Mouse (Mus musculus): ENCODE measurements around the gene Samd9l. TPM values are rescaled to one million over a fixed set of nuclear protein-coding genes. Genes with fewer than 3 reads are reported as not detected.
"Not testable (repeated sequence)": the region's sequence is repeated elsewhere in the genome, so short reads cannot be mapped to it uniquely, and the experiment has no call there.

Gene Samd9l
- 1 to 10 TPM; 2.9 to 4.9 TPM for total RNA-seq (2021)
- long read RNA-seq, experiment 1, full-length matches to known transcripts = 7 of 7 reads
- long read RNA-seq, experiment 1, partial matches to known transcripts = 0 of 7 reads
- long read RNA-seq, experiment 1, other reads (novel, unspliced or antisense) = 0 of 7 reads
- long read RNA-seq, experiment 2, full-length matches to known transcripts = 2 of 2 reads
- long read RNA-seq, experiment 2, partial matches to known transcripts = 0 of 2 reads
- long read RNA-seq, experiment 2, other reads (novel, unspliced or antisense) = 0 of 2 reads

- DNase-seq (ENCODE audit: low spot score) = peak; percentile 81
Measured at GRCm38 (mm10) chr6:3399340-3400068, at the start of gene Samd9l. Gene Samd9l (minus strand): TSS chr6:3399572.

- peak; percentile 58 for DNase-seq (ENCODE audit: low spot score)
Measured at GRCm38 (mm10) chr6:3447404-3447803, 48.0 kb upstream of the Samd9l start.

GRCm38 (mm10) chr6:3443905-3444304 lies 44.5 kb upstream of the Samd9l start:
- no peak for DNase-seq (ENCODE audit: low spot score)

DNA sequence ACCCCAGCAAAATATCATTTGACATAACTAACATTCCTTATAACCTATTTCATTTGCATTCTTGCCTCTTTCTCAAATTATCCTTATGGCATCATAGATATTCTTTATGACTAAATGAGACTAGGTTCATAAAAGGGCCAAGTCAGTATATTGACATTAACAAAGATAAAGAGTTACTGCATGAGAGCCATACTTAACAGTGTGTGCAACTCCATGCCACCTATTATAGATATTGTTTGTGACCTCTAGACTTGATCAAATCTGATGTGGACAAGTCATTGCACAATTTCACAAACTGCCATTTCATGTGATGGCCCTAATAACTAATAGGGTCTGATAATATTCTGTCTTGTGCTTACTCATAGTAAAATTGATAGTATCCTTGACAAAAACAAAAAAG lies 36.7 kb upstream of the Samd9l start:
- DNase-seq (ENCODE audit: low spot score) = no peak

DNA sequence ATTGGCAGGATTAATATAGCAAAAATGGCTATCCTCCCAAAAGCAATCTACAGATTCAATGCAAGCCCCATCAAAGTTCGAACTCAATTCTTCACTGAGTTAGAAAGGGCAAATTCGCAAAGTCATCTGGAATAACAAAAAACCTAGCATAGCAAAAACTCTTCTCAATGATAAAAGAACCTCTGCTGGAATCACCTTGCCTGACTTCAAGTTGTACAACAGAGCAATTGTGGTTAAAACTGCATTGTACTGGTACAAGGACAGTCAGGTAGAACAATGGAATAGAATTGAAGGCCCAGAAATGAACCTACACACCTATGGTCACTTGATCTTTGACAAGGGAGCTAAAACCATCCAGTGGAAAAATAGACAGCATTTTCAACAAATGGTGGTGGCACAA lies 31.6 kb upstream of the Samd9l start:
- not testable (repeated sequence) for DNase-seq (ENCODE audit: low spot score)

DNA sequence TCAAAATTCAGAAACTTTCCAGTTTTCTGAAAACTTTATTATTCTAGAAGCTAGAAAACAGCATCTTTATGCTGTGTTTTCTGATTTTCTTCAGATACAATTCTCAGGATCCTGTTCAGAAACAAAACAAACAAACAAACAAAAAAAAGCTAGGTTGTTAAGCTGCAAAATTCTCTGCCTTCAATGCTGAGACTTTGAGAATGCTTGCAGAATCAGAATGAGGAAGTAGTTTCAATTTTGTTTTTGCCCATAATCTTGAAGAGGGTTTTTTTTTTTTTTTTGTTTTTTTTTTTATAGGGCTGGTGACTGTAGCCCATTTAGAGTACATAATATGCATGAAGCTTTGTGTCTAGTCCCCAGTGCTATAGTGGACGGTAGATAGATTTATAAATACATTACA lies 27.7 kb upstream of the Samd9l start:
- DNase-seq (ENCODE audit: low spot score) = no peak

DNA sequence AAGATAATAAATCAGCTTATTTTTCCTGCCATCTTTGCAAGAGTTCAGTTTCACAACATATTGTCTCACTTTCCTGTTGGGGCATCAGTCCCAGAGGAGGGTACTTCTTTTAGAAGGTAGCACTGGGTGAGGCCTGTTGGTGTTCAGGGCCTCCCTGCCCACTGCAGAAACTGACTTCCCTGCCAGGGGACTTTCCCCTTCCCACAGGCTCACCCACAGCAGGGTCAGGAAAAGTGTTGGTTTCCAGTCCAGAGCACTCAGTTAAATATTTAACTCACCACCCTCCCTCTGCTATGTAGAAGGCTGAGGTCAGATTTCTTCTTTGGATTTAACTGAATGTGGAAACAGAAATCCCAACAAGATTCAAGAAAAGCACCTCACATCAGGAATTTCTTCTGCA lies 26.0 kb upstream of the Samd9l start:
- not testable (repeated sequence) for DNase-seq (ENCODE audit: low spot score)

- DNase-seq (ENCODE audit: low spot score) = peak; percentile 24
Measured at GRCm38 (mm10) chr6:3424613-3425277, 25.4 kb upstream of the Samd9l start.

DNA sequence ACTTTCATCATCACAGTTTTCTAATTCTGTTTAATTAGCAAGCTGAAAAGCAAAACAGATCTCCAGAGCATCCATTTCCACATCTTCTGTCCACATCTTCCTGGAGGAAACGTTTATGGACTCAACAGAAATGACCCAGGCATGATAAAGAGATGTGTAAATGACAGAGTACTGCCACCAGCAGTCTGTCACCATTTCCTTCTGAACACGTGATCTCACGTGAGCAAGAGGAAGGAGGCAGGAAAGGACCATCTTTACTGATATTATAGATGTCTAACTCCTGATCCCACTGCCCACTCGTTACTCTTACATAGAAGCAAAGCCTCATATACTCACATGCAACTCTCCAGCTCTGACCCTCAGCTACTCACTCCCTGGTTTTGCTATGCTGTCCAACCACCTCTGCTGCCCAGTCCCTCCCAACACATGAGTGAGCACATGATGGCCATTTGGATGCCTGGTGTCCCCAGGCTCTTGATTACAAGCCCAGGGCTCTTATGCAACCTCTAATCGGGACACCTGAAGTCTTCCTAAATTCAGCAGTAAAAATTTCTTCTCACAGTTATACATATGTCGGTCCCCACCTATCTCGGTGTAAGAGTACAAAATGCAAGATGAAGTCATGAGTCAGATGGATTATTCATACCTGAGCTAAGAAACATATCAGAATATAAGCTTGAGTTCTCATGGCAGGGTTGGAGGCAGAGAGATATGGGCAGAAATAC lies 2.0 kb downstream of the Samd9l start:
- not testable (repeated sequence) for DNase-seq (ENCODE audit: low spot score)

- DNase-seq (ENCODE audit: low spot score) = not testable (repeated sequence)
Measured at GRCm38 (mm10) chr6:3395921-3396611, 3.3 kb downstream of the Samd9l start.

- DNase-seq (ENCODE audit: low spot score) = no peak
Measured at GRCm38 (mm10) chr6:3389995-3390394, 9.4 kb downstream of the Samd9l start.

DNA sequence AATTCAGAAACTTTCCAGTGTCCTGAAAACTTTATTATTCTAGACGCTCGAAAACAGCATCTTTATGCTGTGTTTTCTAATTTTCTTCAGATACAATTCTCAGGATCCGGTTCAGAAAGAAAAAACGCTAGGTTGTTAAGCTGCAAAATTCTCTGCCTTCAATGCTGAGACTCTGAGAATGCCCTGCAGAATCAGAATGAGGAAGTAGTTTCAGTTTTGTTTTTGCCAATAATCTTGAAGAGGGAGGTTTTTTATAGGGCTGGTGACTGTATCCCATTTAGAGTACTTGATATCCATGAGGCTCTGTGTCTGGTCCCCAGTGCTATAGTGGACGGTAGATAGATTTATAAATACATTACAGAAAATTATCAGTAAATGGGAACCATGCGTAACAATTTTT lies 12.8 kb downstream of the Samd9l start:
- no peak for DNase-seq (ENCODE audit: low spot score)

GRCm38 (mm10) chr6:3384816-3385215 lies 14.6 kb downstream of the Samd9l start:
- DNase-seq (ENCODE audit: low spot score) = not testable (repeated sequence)

DNA sequence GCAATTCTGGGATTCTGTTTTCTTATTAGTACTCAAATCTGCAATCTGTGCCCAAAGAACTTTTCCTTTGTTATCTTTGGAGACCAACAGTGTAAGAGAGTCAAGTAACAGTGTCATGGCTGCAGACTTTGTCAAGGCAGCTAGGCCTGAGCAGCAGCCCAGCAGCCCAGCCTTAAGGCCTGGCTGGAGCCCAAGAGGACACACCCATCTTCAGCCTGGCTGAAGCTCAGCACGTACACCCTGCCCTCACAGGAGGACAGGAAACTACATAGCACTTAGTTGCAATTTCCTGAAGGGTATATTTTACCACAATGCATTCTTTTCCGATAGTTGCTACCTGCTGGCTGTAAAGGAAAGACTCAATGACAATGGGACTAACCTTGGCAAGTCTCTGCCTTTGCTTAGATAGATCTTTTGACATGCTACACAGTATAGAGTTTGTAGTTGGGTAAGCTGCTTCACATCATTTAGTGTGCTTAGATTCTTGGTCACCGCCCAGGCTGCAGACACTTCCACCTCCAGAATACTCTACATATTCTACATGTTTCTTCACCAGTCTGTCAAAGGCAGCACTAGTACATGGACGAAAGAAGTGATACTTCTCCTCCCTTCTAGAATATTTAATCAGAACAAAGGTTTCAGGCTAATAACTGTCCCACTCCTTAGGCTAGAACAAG lies 15.1 kb downstream of the Samd9l start:
- not testable (repeated sequence) for DNase-seq (ENCODE audit: low spot score)

DNA sequence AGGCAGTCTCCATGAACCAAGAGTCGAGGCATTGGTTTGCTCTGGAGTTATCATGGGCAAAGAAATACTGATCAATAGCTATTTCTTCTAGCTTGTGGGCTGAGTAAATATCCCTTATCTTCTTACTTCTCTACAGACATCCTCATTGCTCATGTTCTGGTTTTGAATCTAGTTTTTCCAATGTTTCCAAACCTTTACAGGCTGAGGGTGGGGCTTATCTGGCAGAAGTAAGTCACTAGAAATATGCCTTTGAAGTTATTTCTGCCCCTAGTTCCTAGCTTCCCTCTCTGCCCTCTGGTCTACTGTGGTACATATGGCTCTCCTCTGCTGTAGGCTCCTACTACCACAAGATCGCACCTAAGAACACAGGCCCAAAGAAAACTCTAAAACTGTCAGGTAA lies 20.2 kb downstream of the Samd9l start:
- no peak for DNase-seq (ENCODE audit: low spot score)

GRCm38 (mm10) chr6:3376687-3377086 lies 22.7 kb downstream of the Samd9l start:
- no peak for DNase-seq (ENCODE audit: low spot score)

- DNase-seq (ENCODE audit: low spot score) = no peak
Measured at GRCm38 (mm10) chr6:3369527-3369926, 29.8 kb downstream of the Samd9l start.

- DNase-seq (ENCODE audit: low spot score) = not testable (repeated sequence)
Measured at GRCm38 (mm10) chr6:3365609-3366008, 33.8 kb downstream of the Samd9l start.

DNA sequence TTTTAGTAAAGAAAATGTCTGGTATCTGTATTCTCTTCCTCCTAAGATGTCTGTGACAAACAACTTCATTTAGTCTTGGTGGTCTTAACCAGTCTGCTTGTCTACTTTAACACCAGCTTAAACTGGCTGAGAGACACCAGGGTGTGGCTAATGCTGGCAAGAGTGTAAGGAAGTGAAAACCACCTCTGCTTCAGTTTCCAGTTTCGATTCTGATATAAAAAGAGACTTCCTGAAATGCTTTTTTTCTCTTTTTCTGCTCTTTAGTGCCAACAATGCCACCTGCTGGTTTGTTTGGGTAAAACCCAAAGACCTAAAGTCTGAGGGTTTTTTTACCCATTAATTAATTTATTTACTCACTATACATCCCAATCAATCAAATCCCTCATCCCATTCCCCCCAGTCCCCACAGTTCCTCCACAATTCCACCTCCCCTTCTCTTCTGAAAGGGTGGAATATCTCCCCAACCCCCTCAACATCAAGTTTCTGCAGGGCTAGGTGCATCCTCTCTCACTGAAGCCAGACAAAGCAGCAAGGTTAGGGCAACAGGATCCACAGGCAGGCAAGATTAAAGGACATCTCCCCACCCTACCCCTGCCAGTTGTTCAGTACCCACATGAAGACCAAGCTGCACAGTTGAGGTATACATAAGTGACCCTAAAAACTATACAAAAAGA lies 53.3 kb downstream of the Samd9l start:
- peak; percentile 40 for DNase-seq (ENCODE audit: low spot score)

GRCm38 (mm10) chr6:3345043-3345639 lies 54.2 kb downstream of the Samd9l start:
- not testable (repeated sequence) for DNase-seq (ENCODE audit: low spot score)
